Mouse (Mus musculus) spleen, embryonic (tissue): ENCODE results near the gene Wipf2.
"Not testable (repeated sequence)": the region's sequence is repeated elsewhere in the genome, so short reads cannot be mapped to it uniquely, and the experiment has no call there.

ENCODE experiments used
- CTCF ChIA-PET: fragments of 350-600 bp; sonication (Branson Sonifier 250); formaldehyde crosslinking; loops from one replicate; lab custom pipeline; 2022; lab: Charles Lee

Gene Wipf2

GRCm38 (mm10) chr11:98863028-98863750 is at the start of gene Wipf2:
Wipf2 (plus strand) TSS chr11:98863638.
- CTCF ChIA-PET, result interaction anchor here (0.6 to 1.0 kb wide), 2 partner anchors 46 to 121 kb away, joined by 4 to 5 read pairs; no protein-coding TSS in a partner anchor

GRCm38 (mm10) chr11:98816706-98817239 is 46.7 kb upstream of the Wipf2 start:
- CTCF ChIA-PET, result interaction anchor here (1.1 kb wide), 1 partner anchor 67 kb away, joined by 3 read pairs; no protein-coding TSS in a partner anchor

- CTCF ChIA-PET, result interaction anchor here (0.7 kb wide), 1 partner anchor 62 kb away, joined by 4 read pairs; no protein-coding TSS in a partner anchor
Measured at GRCm38 (mm10) chr11:98820968-98821367, 42.5 kb upstream of the Wipf2 start.

DNA sequence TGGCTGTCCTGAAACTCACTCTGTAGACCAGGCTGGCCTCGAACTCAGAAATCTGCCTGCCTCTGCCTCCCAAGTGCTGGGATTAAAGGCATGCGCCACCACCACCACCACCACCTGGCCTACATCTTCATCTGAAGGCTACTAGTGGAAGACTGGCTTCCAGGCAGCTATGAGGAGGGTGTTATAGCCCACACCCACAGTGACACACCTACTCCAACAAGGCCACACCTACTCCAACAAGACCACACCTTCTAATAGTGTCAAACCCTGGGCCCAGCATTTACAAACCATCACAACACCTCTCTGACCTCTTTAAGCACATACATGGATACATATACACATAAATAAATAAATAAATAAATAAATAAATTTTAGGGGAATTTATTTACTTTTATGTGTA is 37.4 kb upstream of the Wipf2 start:
- CTCF ChIA-PET, result not testable (repeated sequence)

DNA sequence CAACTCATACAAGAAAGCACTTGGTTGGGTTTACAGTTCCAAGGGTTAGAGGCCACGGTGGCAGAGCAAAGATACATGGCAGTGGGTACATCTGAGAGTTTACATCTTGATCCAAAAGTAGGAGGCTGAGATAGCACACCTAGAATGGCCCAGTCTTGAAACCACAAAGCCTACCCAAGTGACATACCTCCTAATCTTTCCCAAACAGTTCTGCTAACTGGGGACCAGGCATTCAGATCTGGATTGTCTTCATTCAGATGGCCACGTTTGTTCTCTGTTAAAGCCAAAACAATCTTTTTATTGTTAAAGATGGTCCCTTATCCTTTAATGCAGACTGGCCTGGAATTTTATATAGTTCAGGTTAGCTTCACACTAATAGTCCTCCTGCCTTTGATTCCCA is 35.6 kb upstream of the Wipf2 start:
- CTCF ChIA-PET, result no interaction called here

DNA sequence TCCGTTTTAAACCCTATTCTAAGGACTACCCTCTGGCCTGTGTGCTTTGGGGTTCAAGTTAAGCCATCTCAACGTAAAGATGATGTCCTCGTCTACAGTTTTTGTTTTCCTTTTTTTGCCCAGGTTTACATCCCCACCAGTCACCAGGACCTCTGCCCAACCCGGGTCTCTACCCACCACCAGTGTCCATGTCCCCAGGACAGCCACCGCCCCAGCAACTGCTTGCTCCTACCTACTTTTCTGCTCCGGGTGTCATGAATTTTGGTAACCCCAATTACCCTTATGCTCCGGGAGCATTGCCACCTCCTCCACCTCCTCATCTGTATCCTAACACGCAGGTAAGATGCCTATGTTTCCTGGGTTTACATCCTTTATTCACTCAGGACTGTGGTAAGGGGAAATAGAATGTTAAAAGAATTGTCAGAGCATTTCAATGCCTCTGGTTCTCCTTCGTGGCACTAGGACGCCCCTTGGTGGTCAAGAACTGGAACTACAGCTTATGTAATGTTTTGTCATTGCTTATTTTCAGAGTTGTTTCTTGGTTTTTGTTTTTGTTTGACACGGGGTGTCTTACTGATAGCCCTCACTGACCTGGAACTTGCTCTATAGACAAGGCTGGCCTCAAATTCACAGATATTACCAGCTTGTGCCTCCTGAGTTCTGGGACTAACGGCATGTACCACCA is 34.2 kb upstream of the Wipf2 start:
- CTCF ChIA-PET, result interaction anchor here (0.6 kb wide), 1 partner anchor 170 kb away, joined by 10 read pairs; no protein-coding TSS in a partner anchor

- CTCF ChIA-PET, result interaction anchor here (0.5 to 0.7 kb wide), 3 partner anchors 12 to 154 kb away, joined by 3 read pairs; no protein-coding TSS in a partner anchor
Measured at GRCm38 (mm10) chr11:98829875-98830274, 33.6 kb upstream of the Wipf2 start.

GRCm38 (mm10) chr11:98835296-98835695 is 28.1 kb upstream of the Wipf2 start:
- CTCF ChIA-PET, result interaction anchor here (0.7 kb wide), 2 partner anchors 52 to 308 kb away, joined by 3 to 5 read pairs; no protein-coding TSS in a partner anchor

DNA sequence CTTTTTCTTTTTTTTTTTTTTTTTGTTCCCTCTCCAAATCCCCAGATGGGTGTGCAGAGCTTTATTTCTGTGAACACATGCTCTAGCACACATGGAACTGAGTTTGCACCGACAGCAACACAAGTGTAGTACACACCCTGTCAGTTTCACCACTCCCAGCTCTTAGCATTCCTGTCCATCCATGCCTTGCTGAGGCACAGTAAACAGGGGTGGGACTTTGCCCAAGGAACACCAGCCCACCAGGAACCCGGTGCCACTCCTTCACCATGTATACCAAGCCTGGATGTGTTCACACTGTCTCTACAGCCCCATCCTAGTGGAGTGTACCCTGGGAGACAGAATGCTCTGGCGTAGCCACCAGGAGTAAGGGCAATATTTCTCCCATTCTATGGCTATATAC is 27.7 kb upstream of the Wipf2 start:
- CTCF ChIA-PET, result interaction anchor here (0.7 kb wide), 2 partner anchors 51 to 309 kb away, joined by 3 to 5 read pairs; no protein-coding TSS in a partner anchor

DNA sequence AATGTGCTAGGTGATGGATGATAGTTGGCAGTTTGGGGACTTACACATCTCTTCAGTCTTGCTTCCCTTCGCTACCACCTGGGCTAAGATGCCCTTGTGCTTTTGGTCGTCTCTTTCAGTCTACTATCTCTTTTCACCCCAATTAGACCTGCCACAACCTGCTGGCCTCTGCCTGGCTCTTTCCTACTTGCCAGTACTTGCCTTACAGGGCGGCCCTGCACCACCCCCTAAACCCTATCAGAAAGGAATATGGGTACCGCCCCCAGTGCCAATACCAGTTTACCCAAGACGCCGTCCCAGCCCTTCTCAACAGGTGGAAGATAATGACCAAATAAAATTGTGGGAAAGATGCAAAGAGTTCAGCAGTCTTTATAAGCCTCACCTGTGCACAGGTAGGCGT is 27.3 kb upstream of the Wipf2 start:
- CTCF ChIA-PET, result interaction anchor here (0.6 kb wide), 1 partner anchor 1470 kb away, joined by 3 read pairs; no protein-coding TSS in a partner anchor

DNA sequence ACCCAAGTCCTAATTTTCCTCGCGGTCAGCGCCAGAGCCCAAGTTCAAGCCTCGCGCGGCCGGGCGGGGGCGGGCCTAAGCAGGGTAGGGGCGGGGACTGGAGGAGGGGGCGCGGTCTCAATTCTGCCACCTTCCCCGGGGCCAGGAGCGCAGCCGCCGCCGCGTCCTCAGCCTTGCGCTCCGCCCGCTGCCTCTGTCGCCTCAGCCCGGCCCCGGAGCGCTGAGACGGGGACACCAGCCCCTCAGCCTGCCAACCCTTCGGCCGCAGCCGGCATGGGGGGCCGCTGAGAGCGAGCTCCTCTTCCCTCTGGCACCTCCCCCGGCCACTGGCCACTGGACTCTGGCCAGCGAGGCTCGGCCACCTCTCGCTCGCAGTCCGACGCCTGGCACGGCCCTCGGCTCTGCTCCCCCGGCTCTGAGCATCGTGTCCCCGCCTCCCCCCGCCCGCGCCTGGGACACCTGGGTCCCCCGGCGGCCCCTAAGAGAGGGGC is 26.7 kb upstream of the Wipf2 start, which contains the start of gene Rapgefl1:
Rapgefl1 (plus strand) TSS at position 135 of the 491 bp plus-strand sequence.
- CTCF ChIA-PET, result interaction anchor here (0.6 to 0.7 kb wide), 2 partner anchors 574 to 1470 kb away, joined by 3 to 4 read pairs; no protein-coding TSS in a partner anchor

DNA sequence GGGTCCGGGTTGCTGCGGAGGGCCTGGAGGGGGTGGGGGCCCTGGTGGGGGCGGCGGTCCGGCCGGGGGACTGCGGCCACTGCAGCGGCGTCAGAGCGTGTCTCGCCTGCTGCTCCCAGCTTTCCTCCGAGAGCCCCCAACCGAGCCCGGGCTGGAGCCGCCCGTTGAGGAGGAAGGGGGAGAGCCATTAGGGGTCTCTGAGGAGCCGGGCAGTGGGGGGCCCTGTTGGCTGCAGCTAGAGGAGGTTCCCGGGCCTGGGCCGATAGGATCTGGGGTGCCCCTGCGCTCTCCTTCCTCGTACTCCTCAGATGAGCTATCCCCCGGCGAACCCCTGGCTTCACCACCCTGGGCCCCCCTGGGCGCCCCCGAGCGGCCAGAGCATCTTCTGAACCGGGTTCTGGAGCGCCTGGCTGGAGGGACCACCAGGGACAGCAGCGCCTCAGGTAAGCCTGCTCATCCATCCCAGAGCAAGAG is 26.2 kb upstream of the Wipf2 start:
- CTCF ChIA-PET, result interaction anchor here (0.5 to 0.7 kb wide), 3 partner anchors 81 to 574 kb away, joined by 3 to 4 read pairs (median 3); no protein-coding TSS in a partner anchor

DNA sequence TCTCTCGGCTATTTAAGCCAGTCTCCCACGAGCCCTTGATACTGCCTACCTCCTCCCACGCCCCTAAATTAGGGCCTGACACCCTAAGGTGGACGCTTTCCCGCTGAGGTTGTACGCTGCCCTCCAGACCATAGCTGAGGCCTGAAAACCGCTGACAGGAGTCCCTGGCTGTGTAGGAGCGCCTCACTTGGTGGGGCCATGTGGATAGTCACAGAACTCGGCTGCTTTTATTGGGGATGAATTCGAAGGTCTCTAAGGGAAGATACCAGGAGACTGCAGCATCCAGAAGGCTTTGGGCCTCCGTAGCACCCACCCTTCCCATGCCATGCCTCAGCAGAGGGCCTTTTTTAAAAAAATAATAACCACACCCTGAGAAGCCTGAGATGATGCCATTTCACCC is 25.5 kb upstream of the Wipf2 start:
- CTCF ChIA-PET, result interaction anchor here (0.5 to 0.6 kb wide), 5 partner anchors 17 to 190 kb away, joined by 3 to 6 read pairs (median 3); no protein-coding TSS in a partner anchor

DNA sequence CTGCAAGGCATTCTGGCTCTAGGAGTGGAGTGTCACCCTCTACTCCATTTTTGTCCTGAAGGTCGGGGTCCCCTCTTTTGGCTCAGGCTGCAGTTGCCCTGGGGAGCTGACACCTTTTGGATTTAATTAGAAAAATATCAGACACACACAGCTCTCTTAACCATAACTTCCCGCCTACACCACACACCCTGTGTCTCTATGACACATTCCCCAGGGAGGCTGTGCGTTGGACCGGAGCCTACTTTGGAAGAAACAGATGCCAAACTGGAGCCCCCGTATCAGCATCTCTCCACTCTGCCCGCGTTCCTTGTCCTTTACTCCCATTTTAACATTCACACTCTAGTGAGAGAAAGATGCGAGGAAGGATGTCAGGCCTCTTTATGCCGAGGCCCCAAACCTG is 24.9 kb upstream of the Wipf2 start:
- CTCF ChIA-PET, result interaction anchor here (0.5 to 0.8 kb wide), 4 partner anchors 17 to 103 kb away, joined by 3 to 6 read pairs (median 4); no protein-coding TSS in a partner anchor

- CTCF ChIA-PET, result no interaction called here
Measured at GRCm38 (mm10) chr11:98839402-98839801, 24.0 kb upstream of the Wipf2 start.

DNA sequence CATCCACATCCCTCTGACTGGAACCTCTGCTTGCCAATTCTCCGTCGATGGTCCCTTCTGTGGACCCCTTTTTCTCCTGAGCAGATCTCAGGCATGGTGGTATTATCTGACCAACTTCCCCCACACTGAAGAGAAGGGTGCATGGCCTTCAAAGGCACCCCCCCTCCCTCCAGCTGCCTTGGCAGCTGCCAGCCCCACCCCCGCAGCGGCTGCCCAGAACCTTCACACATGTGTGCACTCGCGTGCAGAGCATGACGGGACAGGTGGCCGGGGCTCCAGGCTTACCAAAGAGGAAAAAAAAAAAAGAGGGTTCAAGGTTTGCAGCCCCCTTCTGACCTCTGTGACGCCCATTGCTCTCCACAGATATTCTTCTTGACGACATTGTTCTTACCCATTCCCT is 23.5 kb upstream of the Wipf2 start:
- CTCF ChIA-PET, result no interaction called here

- CTCF ChIA-PET, result no interaction called here
Measured at GRCm38 (mm10) chr11:98846016-98846415, 17.4 kb upstream of the Wipf2 start.

DNA sequence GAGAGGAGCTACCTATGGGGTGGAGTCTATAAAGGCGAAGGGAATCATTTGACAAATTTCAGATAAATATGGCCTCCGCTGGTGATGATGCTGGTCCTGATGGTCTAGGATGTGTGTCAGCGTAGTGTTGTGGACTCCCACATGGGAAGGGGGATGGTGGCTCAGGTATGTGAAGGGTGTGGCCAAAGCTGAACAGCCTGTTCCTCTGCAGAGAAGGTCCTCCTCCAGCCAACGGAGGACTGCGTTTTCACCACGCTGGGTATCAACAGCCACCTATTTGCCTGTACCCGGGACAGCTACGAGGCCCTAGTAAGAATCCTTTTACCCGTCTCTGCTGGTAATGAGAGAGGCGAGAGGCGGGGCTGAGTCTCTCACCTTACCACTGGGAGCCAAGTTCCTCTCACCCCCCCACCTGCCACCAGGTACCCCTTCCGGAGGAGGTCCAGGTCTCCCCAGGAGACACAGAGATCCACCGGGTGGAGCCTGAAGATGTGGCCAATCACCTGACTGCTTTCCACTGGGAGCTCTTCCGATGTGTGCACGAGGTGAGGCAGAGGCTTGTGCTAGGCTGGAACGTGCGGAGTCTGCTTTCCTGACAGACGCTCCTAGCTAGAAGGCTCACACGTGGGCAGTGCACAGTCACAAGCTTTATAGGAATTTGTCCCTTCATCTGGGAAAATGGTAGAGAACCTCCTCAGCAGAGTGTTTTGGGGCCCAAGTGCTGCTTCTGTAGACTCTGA is 16.4 kb upstream of the Wipf2 start:
- CTCF ChIA-PET, result interaction anchor here (0.6 kb wide), 1 partner anchor 45 kb away, joined by 4 read pairs; no protein-coding TSS in a partner anchor

GRCm38 (mm10) chr11:98849196-98849894 is 14.1 kb upstream of the Wipf2 start:
- CTCF ChIA-PET, result no interaction called here
